8 mouse cellular contexts compared by ENCODE assay signal in genomic region chr9:46003729-46004128, GRCm38 (mm10). TPM values are rescaled to one million over a fixed set of nuclear protein-coding genes. Genes with fewer than 3 reads are reported as not detected.
A peak's percentile ranks its signal among the peaks of the same experiment; 100 is the strongest.
DNase-seq lines count a peak whose midpoint lies in the region; ATAC-seq and TF ChIP-seq lines count a peak whose summit lies in the region.

No protein-coding gene starts in this region.

- WGBS in forebrain, postnatal 0 days: 8% methylated on average over 7 of the region's 7 CpGs
- 9% methylated on average over 7 of the region's 7 CpGs for WGBS in forebrain, embryonic 16.5 days
- WGBS in heart, embryonic 10.5 days: 9% methylated on average over 7 of the region's 7 CpGs
- 10% methylated on average over 7 of the region's 7 CpGs for WGBS in midbrain, postnatal 0 days

- H3K4me3 ChIP-seq in forebrain, postnatal 0 days (ENCODE audit: low read depth, low read length): no peak overlapping the region
- no peak overlapping the region for H3K4me3 ChIP-seq in forebrain, embryonic 16.5 days (replicated peaks; ENCODE audit: low read length)
- no peak overlapping the region for H3K4me3 ChIP-seq in heart, embryonic 10.5 days
- no peak overlapping the region for H3K4me3 ChIP-seq in midbrain, postnatal 0 days (ENCODE audit: low read depth, low read length)

- H3K4me2 ChIP-seq in forebrain, postnatal 0 days (ENCODE audit: low read depth): no peak overlapping the region
- no peak overlapping the region for H3K4me2 ChIP-seq in forebrain, embryonic 16.5 days (ENCODE audit: low read length)
- H3K4me2 ChIP-seq in midbrain, postnatal 0 days (ENCODE audit: low read depth, low read length, poor library complexity, severe bottlenecking): no peak overlapping the region

- peak; percentile 60; the same call in 1 of the 2 replicates for ATAC-seq in forebrain, postnatal 0 days
- ATAC-seq in forebrain, embryonic 16.5 days: no peak
- 0 out of 2 replicates have a peak, but pooled peaks have one; percentile 54 for ATAC-seq in common myeloid progenitor, adult 5-6 weeks (replicated peaks; ENCODE audit: low read depth, poor library complexity, severe bottlenecking)
- no peak for ATAC-seq in midbrain, postnatal 0 days (ENCODE audit: low FRiP score)

- peak; percentile 92 for TF ChIP-seq CTCF in forebrain, postnatal 0 days (IDR thresholded peaks at IDR 0.05; ENCODE audit: low read depth)
- peak; percentile 96 for TF ChIP-seq CTCF in midbrain, postnatal 0 days (IDR thresholded peaks at IDR 0.05)

- H3K27ac ChIP-seq in forebrain, postnatal 0 days (ENCODE audit: low read depth, low read length): no peak overlapping the region
- no peak overlapping the region for H3K27ac ChIP-seq in forebrain, embryonic 16.5 days (ENCODE audit: low read length)
- H3K27ac ChIP-seq in heart, embryonic 10.5 days: no peak overlapping the region
- no peak overlapping the region for H3K27ac ChIP-seq in midbrain, postnatal 0 days (ENCODE audit: low read depth, low read length)

- H3K9me3 ChIP-seq in forebrain, postnatal 0 days (ENCODE audit: low read length): no peaks in the 10 kb centered on the region
- H3K9me3 ChIP-seq in forebrain, embryonic 16.5 days (ENCODE audit: control insufficient read depth, low read length): no peaks in the 10 kb centered on the region
- H3K9me3 ChIP-seq in heart, embryonic 10.5 days: no peaks in the 10 kb centered on the region
- no peaks in the 10 kb centered on the region for H3K9me3 ChIP-seq in midbrain, postnatal 0 days (ENCODE audit: low read length)

- H3K27me3 ChIP-seq in forebrain, postnatal 0 days (ENCODE audit: insufficient read depth, low read length): no peaks in the 10 kb centered on the region
- H3K27me3 ChIP-seq in forebrain, embryonic 16.5 days (replicated peaks; ENCODE audit: control insufficient read depth, insufficient read depth, low read length): no peaks in the 10 kb centered on the region
- no peaks in the 10 kb centered on the region for H3K27me3 ChIP-seq in heart, embryonic 10.5 days (ENCODE audit: insufficient read depth, poor library complexity, severe bottlenecking)
- H3K27me3 ChIP-seq in midbrain, postnatal 0 days (ENCODE audit: insufficient read depth, low read length): no peaks in the 10 kb centered on the region

- no peak overlapping the region for H3K9ac ChIP-seq in forebrain, postnatal 0 days
- no peak overlapping the region; the same call in 1 of the 2 replicates for H3K9ac ChIP-seq in forebrain, embryonic 16.5 days (replicated peaks; ENCODE audit: low read depth, low read length)
- H3K9ac ChIP-seq in midbrain, postnatal 0 days (replicated peaks; ENCODE audit: low read length, poor library complexity, severe bottlenecking): no peak overlapping the region

- no peaks in the 10 kb centered on the region for H3K36me3 ChIP-seq in forebrain, postnatal 0 days (ENCODE audit: insufficient read depth)
- no peaks in the 10 kb centered on the region for H3K36me3 ChIP-seq in forebrain, embryonic 16.5 days (ENCODE audit: control insufficient read depth, insufficient read depth)
- no peaks in the 10 kb centered on the region for H3K36me3 ChIP-seq in heart, embryonic 10.5 days
- no peaks in the 10 kb centered on the region for H3K36me3 ChIP-seq in midbrain, postnatal 0 days (ENCODE audit: insufficient read depth, low read length)

- DNase-seq in forebrain, postnatal 0 days: peak; percentile 93
- DNase-seq in ZHBTc4 (ENCODE audit: low read depth, low spot score): peak; percentile 76
- peak; percentile 84 for DNase-seq in heart, embryonic 10.5 days (ENCODE audit: low spot score)
- peak; percentile 89 to 91 for DNase-seq in layer of hippocampus, postnatal 14 days (ENCODE audit: low spot score in 2 of 2)
- DNase-seq in midbrain, postnatal 0 days (ENCODE audit: low spot score): peak; percentile 83
- DNase-seq in testis, postnatal 14 days (ENCODE audit: low spot score): peak; percentile 51

- no peaks in the 10 kb centered on the region for H3K4me1 ChIP-seq in forebrain, postnatal 0 days (ENCODE audit: insufficient read depth)
- H3K4me1 ChIP-seq in forebrain, embryonic 16.5 days (replicated peaks; ENCODE audit: control insufficient read depth, insufficient read depth, low read length): no peaks in the 10 kb centered on the region
- H3K4me1 ChIP-seq in heart, embryonic 10.5 days: 0 out of 2 replicates have a peak, but pooled peaks cover 2% of the 10 kb centered on the region
- H3K4me1 ChIP-seq in midbrain, postnatal 0 days (ENCODE audit: insufficient read depth, low read length): no peaks in the 10 kb centered on the region

RNA-seq across cellular contexts. Expression of gene Pafah1b2, which starts 8.8 kb away (rescaled TPM):
- total RNA-seq in forebrain, postnatal 0 days (2014; rRNA removed): 318 and 354 TPM in 2 replicates
- 222 and 258 TPM in 2 replicates for polyA plus RNA-seq in forebrain, postnatal 0 days (2015; fragmentation: Nextera tagmentation; extraction: Ambion mirVana)
- 291 and 321 TPM in 2 replicates for polyA plus RNA-seq in forebrain, embryonic 16.5 days (2015; fragmentation: Nextera tagmentation; extraction: Ambion mirVana)
- 88.3 and 101 TPM in 2 replicates for total RNA-seq in common myeloid progenitor, adult 5-6 weeks (2017)
- polyA plus RNA-seq in heart, embryonic 10.5 days (2016; fragmentation: Nextera tagmentation; extraction: Ambion mirVana): 183 and 212 TPM in 2 replicates
- total RNA-seq in layer of hippocampus, postnatal 14 days (2021): 100 to 1,000 TPM; 196 to 238 TPM
- 237 and 357 TPM in 2 replicates for total RNA-seq in midbrain, postnatal 0 days (2014; rRNA removed)
- 241 and 249 TPM in 2 replicates for polyA plus RNA-seq in midbrain, postnatal 0 days (2015; fragmentation: Nextera tagmentation; extraction: Ambion mirVana)

RNA-seq across cellular contexts. Expression of gene Sik3, which starts 8.9 kb away (rescaled TPM):
- total RNA-seq in forebrain, postnatal 0 days (2014; rRNA removed): 24.2 and 27.9 TPM in 2 replicates
- polyA plus RNA-seq in forebrain, postnatal 0 days (2015; fragmentation: Nextera tagmentation; extraction: Ambion mirVana): 8.4 and 9.3 TPM in 2 replicates
- 4.9 and 5.3 TPM in 2 replicates for polyA plus RNA-seq in forebrain, embryonic 16.5 days (2015; fragmentation: Nextera tagmentation; extraction: Ambion mirVana)
- total RNA-seq in common myeloid progenitor, adult 5-6 weeks (2017): 21.1 and 25.1 TPM in 2 replicates
- 6.4 and 8.0 TPM in 2 replicates for polyA plus RNA-seq in heart, embryonic 10.5 days (2016; fragmentation: Nextera tagmentation; extraction: Ambion mirVana)
- total RNA-seq in layer of hippocampus, postnatal 14 days (2021): 100 to 1,000 TPM; 104 to 118 TPM
- 36.4 and 38.4 TPM in 2 replicates for total RNA-seq in midbrain, postnatal 0 days (2014; rRNA removed)
- polyA plus RNA-seq in midbrain, postnatal 0 days (2015; fragmentation: Nextera tagmentation; extraction: Ambion mirVana): 11.2 and 12.5 TPM in 2 replicates

RNA-seq across cellular contexts. Expression of gene Sidt2, which starts 48.7 kb away (rescaled TPM):
- 65.6 and 77.5 TPM in 2 replicates for total RNA-seq in forebrain, postnatal 0 days (2014; rRNA removed)
- 33.5 and 46.5 TPM in 2 replicates for polyA plus RNA-seq in forebrain, postnatal 0 days (2015; fragmentation: Nextera tagmentation; extraction: Ambion mirVana)
- 39.6 and 42.7 TPM in 2 replicates for polyA plus RNA-seq in forebrain, embryonic 16.5 days (2015; fragmentation: Nextera tagmentation; extraction: Ambion mirVana)
- total RNA-seq in common myeloid progenitor, adult 5-6 weeks (2017): 21.9 and 39.9 TPM in 2 replicates
- polyA plus RNA-seq in heart, embryonic 10.5 days (2016; fragmentation: Nextera tagmentation; extraction: Ambion mirVana): 37.0 and 37.2 TPM in 2 replicates
- total RNA-seq in layer of hippocampus, postnatal 14 days (2021): 100 to 1,000 TPM; 112 to 121 TPM
- total RNA-seq in midbrain, postnatal 0 days (2014; rRNA removed): 107 and 115 TPM in 2 replicates
- polyA plus RNA-seq in midbrain, postnatal 0 days (2015; fragmentation: Nextera tagmentation; extraction: Ambion mirVana): 46.7 and 50.8 TPM in 2 replicates

Comparison
In these comparisons a context has a peak if more than half of its experiments do, and no peak if none do; other contexts are left out.
1. ATAC-seq: peak in forebrain, postnatal 0 days (single experiment) and common myeloid progenitor, adult 5-6 weeks (single experiment); none in forebrain, embryonic 16.5 days (single experiment) and midbrain, postnatal 0 days (single experiment).
2. Peak in every context shown above with its lines, with median percentiles within 50 percentile points of each other: DNase-seq.